ENCODE assay signal across 10 mouse cellular contexts in genomic region chr3:138642026-138642425, GRCm38 (mm10).
A peak's percentile ranks its signal among the peaks of the same experiment; 100 is the strongest.
DNase-seq lines count a peak whose midpoint lies in the region; ATAC-seq and TF ChIP-seq lines count a peak whose summit lies in the region.
"Had no signal": no experiment of that assay in that cellular context is flagged by ENCODE, and none has a peak within 500 bp of the region (broad histone marks: within the 10 kb centered on the region; RNA-seq: fewer than 3 reads in every experiment).

No protein-coding gene starts in this region.

- H3K9me3 ChIP-seq in hindbrain, embryonic 11.5 days (ENCODE audit: control insufficient read depth, low read length): no peaks in the 10 kb centered on the region
- no peaks in the 10 kb centered on the region for H3K9me3 ChIP-seq in hindbrain, embryonic 14.5 days (ENCODE audit: control insufficient read depth, low read length)

- CTCF ChIA-PET in Patski (lab: Charles Lee): interaction anchor here (0.7 to 2.4 kb wide), 16 partner anchors 13 to 557 kb away, joined by 3 to 16 read pairs (median 4); partner anchors contain the start of gene Tspan5

- H3K36me3 ChIP-seq in hindbrain, embryonic 11.5 days (ENCODE audit: control insufficient read depth, insufficient read depth, low read length): no peaks in the 10 kb centered on the region
- H3K36me3 ChIP-seq in hindbrain, embryonic 14.5 days (replicated peaks; ENCODE audit: control insufficient read depth, insufficient read depth): no peaks in the 10 kb centered on the region
- H3K36me3 ChIP-seq in C2C12 (ENCODE audit: control insufficient read depth, insufficient read depth): no peaks in the 10 kb centered on the region
- H3K36me3 ChIP-seq in small intestine, adult 2 months (ENCODE audit: control insufficient read depth, insufficient read depth, low read length): no peaks in the 10 kb centered on the region
- H3K36me3 ChIP-seq: embryonic facial prominence, embryonic 12.5 days; limb, embryonic 12.5 days had no signal

- no peak overlapping the region for H3K9ac ChIP-seq in hindbrain, embryonic 11.5 days (ENCODE audit: low read depth, low read length)
- H3K9ac ChIP-seq in hindbrain, embryonic 14.5 days: no peak overlapping the region
- H3K9ac ChIP-seq: embryonic facial prominence, embryonic 12.5 days; limb, embryonic 12.5 days had no signal

- H3ac ChIP-seq in C2C12 (ENCODE audit: control insufficient read depth, insufficient read length, low read depth): no peak overlapping the region

- in situ Hi-C loops in Patski (cut with MboI; ENCODE audit: low pct_unique_long_range_greater_than_20kb): loop anchor here (5.0 kb wide), 4 partner anchors 100 to 550 kb away; partner anchors contain the start of gene Tspan5

- POLR2A ChIA-PET in Patski (lab: Charles Lee): no interaction called here

- H3K79me2 ChIP-seq in C2C12 (ENCODE audit: control insufficient read depth, insufficient read depth): no peaks in the 10 kb centered on the region

- DNase-seq in hindbrain, embryonic 11.5 days (ENCODE audit: low spot score): peak; percentile 57
- no peak for DNase-seq in hindbrain, embryonic 14.5 days (ENCODE audit: low spot score)
- no peak for DNase-seq in Patski (ENCODE audit: low read depth, low spot score)
- no peak for DNase-seq in left cerebral cortex, postnatal 36 days (ENCODE audit: low spot score in 2 of 2)

- no peaks in the 10 kb centered on the region for H3K27me3 ChIP-seq in hindbrain, embryonic 11.5 days (ENCODE audit: control insufficient read depth, insufficient read depth, low read length)
- no peaks in the 10 kb centered on the region for H3K27me3 ChIP-seq in hindbrain, embryonic 14.5 days (ENCODE audit: control insufficient read depth, insufficient read depth, low read length)
- H3K27me3 ChIP-seq in C2C12 (ENCODE audit: control insufficient read depth, insufficient read depth, insufficient read length) (no peaks in the 10 kb centered on the region), Patski (no peaks in the 10 kb centered on the region)
- no peaks in the 10 kb centered on the region for H3K27me3 ChIP-seq in small intestine, adult 2 months (ENCODE audit: control insufficient read depth, insufficient read depth, low read length)
- H3K27me3 ChIP-seq: embryonic facial prominence, embryonic 12.5 days; limb, embryonic 12.5 days had no signal

- no peaks in the 10 kb centered on the region for H3K79me3 ChIP-seq in C2C12 (ENCODE audit: low read depth)

- 88% methylated on average over 1 of the region's 1 CpGs for WGBS in hindbrain, embryonic 11.5 days
- WGBS in hindbrain, embryonic 14.5 days: 91% methylated on average over 1 of the region's 1 CpGs
- 94% methylated on average over 1 of the region's 1 CpGs for WGBS in small intestine, adult 2 months

- no peak overlapping the region for H3K27ac ChIP-seq in hindbrain, embryonic 11.5 days (ENCODE audit: low read depth, low read length)
- no peak overlapping the region for H3K27ac ChIP-seq in hindbrain, embryonic 14.5 days
- no peak overlapping the region for H3K27ac ChIP-seq in small intestine, adult 2 months (ENCODE audit: insufficient read depth, low read depth, low read length)
- H3K27ac ChIP-seq: embryonic facial prominence, embryonic 12.5 days; limb, embryonic 12.5 days had no signal

- TF ChIP-seq CTCF in C2C12 (IDR thresholded peaks at IDR 0.05; ENCODE audit: control insufficient read depth, insufficient read depth, insufficient read length): peak; percentile 19
- TF ChIP-seq CTCF in Patski (IDR thresholded peaks at IDR 0.05): peak; percentile 97
- peak; percentile 78; the same call in 1 of the 2 replicates for TF ChIP-seq CTCF in small intestine, adult 2 months (IDR thresholded peaks at IDR 0.05; ENCODE audit: extremely low read depth, insufficient read length, insufficient replicate concordance, low read depth, low read length)

- no peak for ATAC-seq in hindbrain, embryonic 11.5 days (ENCODE audit: low FRiP score)
- ATAC-seq in hindbrain, embryonic 14.5 days (ENCODE audit: low FRiP score): no peak
- no peak for ATAC-seq in Patski
- peak; percentile 65 for ATAC-seq in granulocyte monocyte progenitor cell, adult 5-6 weeks (replicated peaks; ENCODE audit: poor library complexity, severe bottlenecking)
- ATAC-seq in inflammation-experienced regulatory T-cells, adult 6 months: no peak

- H3K4me2 ChIP-seq in hindbrain, embryonic 11.5 days (replicated peaks; ENCODE audit: low read depth, low read length): no peak overlapping the region
- no peak overlapping the region for H3K4me2 ChIP-seq in hindbrain, embryonic 14.5 days (replicated peaks)
- H3K4me2 ChIP-seq: embryonic facial prominence, embryonic 12.5 days; limb, embryonic 12.5 days had no signal

- no peak overlapping the region for H3K4me3 ChIP-seq in hindbrain, embryonic 11.5 days (ENCODE audit: low read depth, low read length)
- H3K4me3 ChIP-seq in hindbrain, embryonic 14.5 days (replicated peaks; ENCODE audit: low read length): no peak overlapping the region
- no peak overlapping the region for H3K4me3 ChIP-seq in C2C12 (ENCODE audit: insufficient read depth, poor library complexity, severe bottlenecking)
- no peak overlapping the region for H3K4me3 ChIP-seq in small intestine, adult 2 months (ENCODE audit: low read depth, low read length)
- H3K4me3 ChIP-seq: embryonic facial prominence, embryonic 12.5 days; limb, embryonic 12.5 days had no signal

- intact Hi-C loops in left cerebral cortex, postnatal 36 days (cut with DNase I): loop anchor here (5.0 kb wide), 1 partner anchor 550 kb away; no protein-coding TSS in a partner anchor

- H3K4me1 ChIP-seq in hindbrain, embryonic 11.5 days (replicated peaks; ENCODE audit: control insufficient read depth, insufficient read depth, low read length): peaks cover 7% of the 10 kb centered on the region
- peaks cover 12% of the 10 kb centered on the region for H3K4me1 ChIP-seq in hindbrain, embryonic 14.5 days (replicated peaks; ENCODE audit: control insufficient read depth, insufficient read depth, low read length)
- no peaks in the 10 kb centered on the region; the same call in 1 of the 2 replicates for H3K4me1 ChIP-seq in small intestine, adult 2 months (ENCODE audit: control insufficient read depth, insufficient read depth, insufficient read length, low read length)

- no peak for TF ChIP-seq POLR2A in small intestine, adult 2 months (IDR thresholded peaks at IDR 0.05; ENCODE audit: low read depth, low read length)

TF ChIP-seq in C2C12, 6 proteins besides CTCF, POLR2A, EP300 and RAD21:
- TF ChIP-seq MAX (IDR thresholded peaks at IDR 0.05) (peak; percentile 29), USF1 (IDR thresholded peaks at IDR 0.05; ENCODE audit: low read depth) (no peak)

Comparison
In these comparisons a context has a peak if more than half of its experiments do, and no peak if none do; other contexts are left out.
1. CTCF ChIP-seq: peak in every context shown above with its lines; median percentile 97 in Patski; 78 in small intestine, adult 2 months; 19 in C2C12.